Mouse (Mus musculus) heart, postnatal 0 days (tissue): ENCODE data around the gene Daam2. TPM values are rescaled to one million over a fixed set of nuclear protein-coding genes. Genes with fewer than 3 reads are reported as not detected.

Experiments used
- ATAC-seq: fragments of 200-750 bp; cut with Nextera tagmentation; 2 replicates; pipeline ENCODE4 v1.8.0; 2017; ENCODE audit warnings: low read depth, moderate number of reproducible peaks, moderate library complexity; ENCODE audit not compliant: insufficient read depth
- DNase-seq: peaks from one replicate; pipeline ENCODE4 v3.0.0-alpha.2; 2016; ENCODE audit warnings: low spot score
- H3K27ac ChIP-seq: fragments of 300-500 bp; sonication (generic); 2 replicates; pipeline ENCODE4 v1.5.1; 2014; ENCODE audit warnings: low read depth, mild to moderate bottlenecking
- H3K27me3 ChIP-seq: fragments of 300-500 bp; sonication (generic); 2 replicates; pipeline ENCODE4 v1.6.1; 2014; ENCODE audit warnings: low read length, mixed read lengths; ENCODE audit not compliant: control insufficient read depth, insufficient read depth
- H3K36me3 ChIP-seq: fragments of 300-500 bp; sonication (generic); replicated peaks from 2 replicates; pipeline ENCODE4 v1.6.1; 2014; ENCODE audit warnings: low read length, mixed read lengths; ENCODE audit not compliant: control insufficient read depth, insufficient read depth
- H3K4me1 ChIP-seq: fragments of 300-500 bp; sonication (generic); 2 replicates; pipeline ENCODE4 v1.6.1; 2014; ENCODE audit warnings: antibody characterized with exemption; ENCODE audit not compliant: control insufficient read depth, insufficient read depth
- H3K4me2 ChIP-seq: fragments of 300-500 bp; sonication (generic); 2 replicates; pipeline ENCODE4 v1.6.1; 2014; ENCODE audit warnings: low read depth, mild to moderate bottlenecking, low read length, moderate library complexity
- H3K4me3 ChIP-seq: fragments of 300-500 bp; sonication (generic); 2 replicates; pipeline ENCODE4 v1.5.1; 2014; ENCODE audit warnings: low read depth, low read length
- H3K9ac ChIP-seq: fragments of 300-500 bp; sonication (generic); replicated peaks from 2 replicates; pipeline ENCODE4 v1.6.1; 2014; ENCODE audit warnings: low read depth, low read length, mixed read lengths
- H3K9me3 ChIP-seq: fragments of 300-500 bp; sonication (generic); replicated peaks from 2 replicates; pipeline ENCODE4 v1.6.1; 2016; ENCODE audit warnings: low read length; ENCODE audit not compliant: control insufficient read depth
- CTCF ChIP-seq: IDR thresholded peaks from 2 replicates; pipeline ENCODE4 v1.5.1; 2016; ENCODE audit warnings: antibody characterized with exemption, control low read depth, low read depth
- EP300 ChIP-seq: IDR thresholded peaks from 2 replicates; pipeline ENCODE4 v1.6.1; 2016; ENCODE audit warnings: antibody characterized with exemption, low read depth
- WGBS: fragments of 180-500 bp; shearing (Covaris S2); extraction: QIAGEN DNeasy Blood & Tissue Kit; methylation state at CpG from one replicate; pipeline ENCODE4 v1.1.7; 2014; 5-methylcytosine and 5-hydroxymethylcytosine counted together
- polyA plus RNA-seq: library from polyadenylated mRNA; unstranded; fragments of >200 nt; fragmentation: Nextera tagmentation; extraction: Ambion mirVana; gene quantifications from 2 replicates; pipeline ENCODE4 v1.2.1, GENCODE M21; 2015
- total RNA-seq: library from RNA; depleted of rRNA; stranded (reverse); fragments of >200 nt; gene quantifications from 2 replicates; pipeline ENCODE4 v1.2.3, GENCODE M21; 2014; ENCODE audit warnings: low replicate concordance

Daam2 gene
- total and polyA plus RNA-seq, 2 experiments from 2014 or later = 2.4 to 10.5 TPM

DNA sequence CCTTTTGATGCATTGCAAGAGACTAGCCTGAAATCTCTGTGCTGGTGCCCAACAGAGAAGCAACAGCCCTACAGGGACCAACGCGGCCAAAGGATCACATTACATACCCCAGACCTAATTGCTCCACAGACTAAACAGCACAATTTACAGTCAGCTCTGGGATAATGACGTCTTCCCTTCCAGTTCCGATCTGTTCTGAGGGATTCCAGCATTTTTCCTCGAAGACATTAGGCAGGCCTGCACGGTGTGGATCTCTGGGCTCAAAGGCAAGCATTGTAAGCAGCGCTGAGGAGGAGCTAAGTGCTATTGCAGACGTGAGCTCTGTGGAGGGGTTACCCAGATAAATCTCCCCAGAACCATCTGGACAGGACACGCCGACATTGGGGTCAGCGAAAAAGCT, 18.3 kb upstream of the Daam2 start:
- H3K9me3 ChIP-seq = no peaks in the 10 kb centered on the region
- ATAC-seq (no peak), DNase-seq (no peak)
- no peaks in the 10 kb centered on the region for H3K4me1 ChIP-seq
- WGBS = 65% methylated on average over 11 of the region's 11 CpGs
- H3K27me3 ChIP-seq = no peaks in the 10 kb centered on the region
- H3K4me2 ChIP-seq = no peak overlapping the region
- H3K27ac ChIP-seq = no peak overlapping the region
- H3K4me3 ChIP-seq = no peak overlapping the region
- no peak for TF ChIP-seq EP300
- TF ChIP-seq CTCF = no peak
- H3K9ac ChIP-seq = no peak overlapping the region
- H3K36me3 ChIP-seq = no peaks in the 10 kb centered on the region

DNA sequence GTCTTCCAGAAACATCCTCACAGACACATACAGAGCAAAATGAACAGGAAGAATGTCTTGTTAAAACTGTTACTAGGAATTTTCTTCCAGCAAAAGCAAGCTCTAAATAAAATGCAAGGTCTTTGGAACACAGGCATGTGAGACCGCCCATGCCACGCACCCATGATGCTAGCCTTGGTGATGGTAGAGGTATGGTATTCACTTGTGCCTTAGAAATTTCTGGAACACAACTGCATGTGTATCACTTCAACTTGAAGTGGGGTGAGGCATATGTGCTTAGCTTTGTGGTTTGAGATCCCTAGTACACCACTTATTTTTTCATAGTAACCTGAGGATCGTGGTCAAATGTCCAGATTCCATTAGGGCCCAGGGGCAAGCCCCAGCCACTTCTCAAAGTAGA, 13.2 kb upstream of the Daam2 start:
- ATAC-seq = no peak
- H3K27ac ChIP-seq = no peak overlapping the region
- H3K4me2 ChIP-seq = no peak overlapping the region
- H3K4me1 ChIP-seq = no peaks in the 10 kb centered on the region
- 0 out of 2 replicates have a peak, but pooled peaks cover 4% of the 10 kb centered on the region for H3K9me3 ChIP-seq
- WGBS = 93% methylated on average over 3 of the region's 3 CpGs
- H3K9ac ChIP-seq = no peak overlapping the region
- no peak for DNase-seq
- no peaks in the 10 kb centered on the region for H3K36me3 ChIP-seq
- H3K27me3 ChIP-seq = no peaks in the 10 kb centered on the region
- H3K4me3 ChIP-seq = no peak overlapping the region
- TF ChIP-seq EP300 (no peak), CTCF (no peak)

DNA sequence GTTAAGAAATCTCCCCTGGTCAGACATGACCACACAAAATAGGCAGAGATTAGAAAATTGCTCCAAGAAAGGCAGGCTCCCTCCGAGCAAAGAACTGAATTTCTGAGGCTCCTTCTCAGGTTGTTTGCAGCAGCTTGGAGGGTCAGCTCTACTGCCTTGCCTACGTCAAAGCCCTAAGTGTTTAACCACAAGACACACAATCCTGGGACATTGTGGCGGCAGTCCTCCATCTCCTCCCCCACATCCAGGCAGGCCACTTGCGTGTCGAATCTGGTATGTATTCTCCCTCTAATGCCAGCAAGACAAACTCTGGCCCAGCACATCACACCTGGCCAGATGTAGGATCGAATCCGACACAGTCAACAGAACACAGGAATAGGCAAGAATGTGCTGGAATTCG, 4.6 kb upstream of the Daam2 start:
- ATAC-seq = no peak
- 80% methylated on average over 8 of the region's 8 CpGs for WGBS
- Histone ChIP-seq H3K36me3 (no peaks in the 10 kb centered on the region), H3K27me3 (no peaks in the 10 kb centered on the region), H3K9me3 (0 out of 2 replicates have a peak, but pooled peaks cover 6% of the 10 kb centered on the region), H3K4me1 (no peaks in the 10 kb centered on the region), H3K4me3 (no peak overlapping the region), H3K4me2 (no peak overlapping the region), H3K9ac (no peak overlapping the region), H3K27ac (no peak overlapping the region)
- TF ChIP-seq EP300 = no peak
- DNase-seq = no peak

DNA sequence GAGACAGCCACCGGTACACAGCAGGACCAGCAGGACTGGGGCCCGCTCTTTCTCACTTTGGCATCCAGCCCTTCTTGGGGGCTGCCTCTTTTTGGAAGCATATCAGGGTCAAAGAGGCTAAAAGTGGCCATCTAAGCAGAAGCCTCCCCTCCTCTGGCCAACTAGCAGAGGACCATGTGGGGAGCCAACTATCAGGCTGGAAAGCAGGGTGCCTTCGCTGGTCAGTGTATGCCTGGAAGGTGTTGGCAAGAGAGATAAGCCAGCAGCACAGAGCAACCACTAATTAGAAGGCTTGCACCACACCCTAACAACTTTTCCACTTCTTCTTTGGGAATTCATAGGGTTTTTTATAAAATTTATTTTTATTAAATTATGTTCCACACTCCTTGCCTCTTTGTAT, 346 bp upstream of the Daam2 start:
- no peak for DNase-seq
- peak overlapping the region; percentile 78 for H3K27ac ChIP-seq
- H3K36me3 ChIP-seq = no peaks in the 10 kb centered on the region
- H3K9me3 ChIP-seq = no peaks in the 10 kb centered on the region
- H3K4me2 ChIP-seq = peak overlapping the region; percentile 76
- WGBS = 22% methylated on average over 3 of the region's 3 CpGs
- peaks cover 10% of the 10 kb centered on the region for H3K4me1 ChIP-seq
- no peaks in the 10 kb centered on the region for H3K27me3 ChIP-seq
- ATAC-seq = peak; percentile 24; the same call in 1 of the 2 replicates
- H3K9ac ChIP-seq = peak overlapping the region; percentile 62; the same call in 1 of the 2 replicates
- H3K4me3 ChIP-seq = peak overlapping the region; percentile 59
- no peak for TF ChIP-seq EP300
- no peak for TF ChIP-seq CTCF

DNA sequence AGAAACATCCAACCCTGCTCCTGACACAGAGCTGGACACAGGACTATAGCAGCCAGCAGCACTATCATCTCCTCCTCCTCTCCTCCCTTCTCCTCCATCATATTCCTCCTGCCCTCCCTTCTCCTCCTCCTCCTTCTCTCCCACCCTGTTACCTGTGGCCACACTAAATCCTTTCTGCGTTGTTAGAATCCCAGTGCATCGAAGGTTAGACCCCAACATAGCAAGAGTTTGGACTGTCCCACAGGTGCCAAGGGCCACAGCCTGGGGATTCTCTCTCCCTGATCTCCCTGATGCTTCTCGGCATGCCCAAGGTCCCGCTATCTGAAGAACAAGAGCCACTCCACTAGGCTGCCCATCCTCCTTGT, 745 bp downstream of the Daam2 start:
- DNase-seq = no peak
- H3K4me1 ChIP-seq = peaks cover 10% of the 10 kb centered on the region
- no peaks in the 10 kb centered on the region for H3K36me3 ChIP-seq
- H3K27ac ChIP-seq = peak overlapping the region; percentile 78; the same call in 1 of the 2 replicates
- H3K9ac ChIP-seq = peak overlapping the region; percentile 62
- 12% methylated on average over 4 of the region's 4 CpGs for WGBS
- no peaks in the 10 kb centered on the region for H3K9me3 ChIP-seq
- ATAC-seq = no peak
- no peaks in the 10 kb centered on the region for H3K27me3 ChIP-seq
- TF ChIP-seq CTCF (no peak), EP300 (no peak)
- peak overlapping the region; percentile 59 for H3K4me3 ChIP-seq
- H3K4me2 ChIP-seq = peak overlapping the region; percentile 76

DNA sequence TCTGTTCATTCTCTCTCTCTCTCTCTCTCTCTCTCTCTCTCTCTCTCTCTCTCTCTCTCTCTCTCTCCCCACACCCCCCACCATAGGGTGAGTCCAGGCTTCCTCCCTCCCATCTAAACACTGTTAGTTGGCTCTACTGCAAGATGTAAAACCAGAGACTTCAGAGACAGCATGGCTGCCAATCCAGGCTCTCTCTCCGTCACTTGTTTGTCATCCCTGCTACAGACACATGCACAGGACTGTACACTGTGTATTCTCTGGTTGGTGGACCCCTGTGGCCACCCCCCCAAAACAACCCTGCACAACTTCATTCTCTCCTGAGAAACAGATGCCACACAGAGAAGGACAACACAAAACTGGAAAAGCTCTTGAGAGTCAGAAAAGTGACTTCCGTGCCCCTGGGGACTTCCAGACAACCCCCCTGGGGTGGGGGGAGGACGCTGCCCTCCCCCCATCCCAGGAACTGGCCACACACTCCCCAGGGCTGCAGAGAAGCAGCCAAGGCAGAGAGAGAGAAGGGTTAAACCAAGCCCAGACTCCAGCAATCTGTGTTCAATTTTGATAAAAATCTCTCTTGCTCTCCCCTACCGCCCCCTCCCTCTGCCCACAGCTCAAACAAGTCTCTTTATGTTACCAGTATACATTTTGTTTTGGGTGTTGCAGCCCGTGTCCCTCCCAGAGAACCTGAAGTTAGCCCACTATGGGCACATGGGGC, 1.3 kb downstream of the Daam2 start:
- Histone ChIP-seq H3K27ac (0 out of 2 replicates have a peak overlapping the region, but pooled peaks have one; percentile 78), H3K27me3 (no peaks in the 10 kb centered on the region), H3K4me1 (peaks cover 10% of the 10 kb centered on the region), H3K4me3 (peak overlapping the region; percentile 59), H3K36me3 (no peaks in the 10 kb centered on the region), H3K9me3 (no peaks in the 10 kb centered on the region), H3K4me2 (peak overlapping the region; percentile 76), H3K9ac (peak overlapping the region; percentile 62)
- no peak for ATAC-seq
- no peak for DNase-seq
- no peak for TF ChIP-seq CTCF
- no peak for TF ChIP-seq EP300
- 18% methylated on average over 5 of the region's 5 CpGs for WGBS
